Comparison of ENCODE assay signal across 13 mouse cellular contexts in genomic region chr9:122725046-122725765, GRCm38 (mm10). TPM values are rescaled to one million over a fixed set of nuclear protein-coding genes. Genes with fewer than 3 reads are reported as not detected.
DNase-seq lines count a peak whose midpoint lies in the region; ATAC-seq lines count a peak whose summit lies in the region.
"Had no signal": no experiment of that assay in that cellular context is flagged by ENCODE, and none has a peak within 500 bp of the region (broad histone marks: within the 10 kb centered on the region; RNA-seq: fewer than 3 reads in every experiment).

No protein-coding gene starts in this region.

- no peak overlapping the region for H3K4me3 ChIP-seq in forebrain, embryonic 15.5 days
- H3K4me3 ChIP-seq in midbrain, embryonic 16.5 days (ENCODE audit: low read depth, low read length), result no peak overlapping the region
- H3K4me3 ChIP-seq: embryonic facial prominence, embryonic 12.5 days had no signal

- H3K9ac ChIP-seq in forebrain, embryonic 15.5 days (replicated peaks), result no peak overlapping the region
- no peak overlapping the region for H3K9ac ChIP-seq in midbrain, embryonic 16.5 days (ENCODE audit: low read depth, low read length)
- H3K9ac ChIP-seq: embryonic facial prominence, embryonic 12.5 days; liver, embryonic 14.5 days had no signal

- peak; percentile 10 for DNase-seq in layer of hippocampus, adult 9-11 months
- DNase-seq in layer of hippocampus, adult 9-10 months (ENCODE audit: low spot score), result no peak
- DNase-seq in brain, adult 2 months (ENCODE audit: low read depth, low spot score), result peak; percentile 71
- no peak for DNase-seq in urinary bladder, postnatal 36 days (ENCODE audit: low spot score in 2 of 2)
- no peak for DNase-seq in lung, postnatal 36 days
- DNase-seq: adrenal gland, postnatal 36 days; cerebellum, adult 18-20 months; heart, adult 11 months had no signal

- no peaks in the 10 kb centered on the region for H3K36me3 ChIP-seq in forebrain, embryonic 15.5 days
- H3K36me3 ChIP-seq in midbrain, embryonic 16.5 days (ENCODE audit: control insufficient read depth, insufficient read depth, low read length), result no peaks in the 10 kb centered on the region
- H3K36me3 ChIP-seq: embryonic facial prominence, embryonic 12.5 days had no signal

- peaks cover 9% of the 10 kb centered on the region; the same call in 1 of the 2 replicates for H3K4me1 ChIP-seq in forebrain, embryonic 15.5 days
- H3K4me1 ChIP-seq in midbrain, embryonic 16.5 days (ENCODE audit: control insufficient read depth, insufficient read depth, low read length), result peaks cover 6% of the 10 kb centered on the region; the same call in 1 of the 2 replicates
- H3K4me1 ChIP-seq: embryonic facial prominence, embryonic 12.5 days had no signal

- WGBS in forebrain, embryonic 15.5 days, result 31% methylated on average over 22 of the region's 22 CpGs
- 22% methylated on average over 22 of the region's 22 CpGs for WGBS in midbrain, embryonic 16.5 days

- no peak for ATAC-seq in forebrain, embryonic 15.5 days (replicated peaks)
- no peak for ATAC-seq in midbrain, embryonic 16.5 days

- H3K27ac ChIP-seq in forebrain, embryonic 15.5 days (replicated peaks), result no peak overlapping the region
- H3K27ac ChIP-seq in midbrain, embryonic 16.5 days (ENCODE audit: low read length), result no peak overlapping the region
- H3K27ac ChIP-seq: embryonic facial prominence, embryonic 12.5 days; kidney, postnatal 0 days; liver, embryonic 14.5 days had no signal

- peaks cover 5% of the 10 kb centered on the region; the same call in 1 of the 2 replicates for H3K27me3 ChIP-seq in forebrain, embryonic 15.5 days
- H3K27me3 ChIP-seq in midbrain, embryonic 16.5 days (ENCODE audit: control insufficient read depth, insufficient read depth, low read depth, low read length), result peaks cover 7% of the 10 kb centered on the region

- H3K4me2 ChIP-seq in forebrain, embryonic 15.5 days (replicated peaks), result peak overlapping the region; percentile 19; the same call in 1 of the 2 replicates
- peak overlapping the region; percentile 35 for H3K4me2 ChIP-seq in midbrain, embryonic 16.5 days (ENCODE audit: low read length)
- H3K4me2 ChIP-seq: embryonic facial prominence, embryonic 12.5 days had no signal

- no peaks in the 10 kb centered on the region for H3K9me3 ChIP-seq in forebrain, embryonic 15.5 days
- no peaks in the 10 kb centered on the region for H3K9me3 ChIP-seq in midbrain, embryonic 16.5 days (replicated peaks; ENCODE audit: control insufficient read depth, low read length, poor library complexity, severe bottlenecking)
- H3K9me3 ChIP-seq: embryonic facial prominence, embryonic 12.5 days had no signal

RNA-seq across cellular contexts. Expression of gene Topaz1, which starts 21.9 kb away (rescaled TPM):
- not detected in 2 replicates for polyA plus RNA-seq in forebrain, embryonic 15.5 days (2015; fragmentation: Nextera tagmentation; extraction: Ambion mirVana)
- polyA plus RNA-seq in midbrain, embryonic 16.5 days (2015; fragmentation: Nextera tagmentation; extraction: Ambion mirVana), result not detected in 2 replicates
- polyA plus RNA-seq: embryonic facial prominence, embryonic 12.5 days; kidney, postnatal 0 days; liver, embryonic 14.5 days had no signal

Comparison
In these comparisons a context has a peak if more than half of its experiments do, and no peak if none do; other contexts are left out.
1. DNase-seq: peak in layer of hippocampus, adult 9-11 months (single experiment) and brain, adult 2 months (single experiment); none in layer of hippocampus, adult 9-10 months (single experiment), urinary bladder, postnatal 36 days (0 of 2) and lung, postnatal 36 days (single experiment).